Mouse (Mus musculus): ENCODE results near the gene Atxn7l3.

Atxn7l3 gene

DNA sequence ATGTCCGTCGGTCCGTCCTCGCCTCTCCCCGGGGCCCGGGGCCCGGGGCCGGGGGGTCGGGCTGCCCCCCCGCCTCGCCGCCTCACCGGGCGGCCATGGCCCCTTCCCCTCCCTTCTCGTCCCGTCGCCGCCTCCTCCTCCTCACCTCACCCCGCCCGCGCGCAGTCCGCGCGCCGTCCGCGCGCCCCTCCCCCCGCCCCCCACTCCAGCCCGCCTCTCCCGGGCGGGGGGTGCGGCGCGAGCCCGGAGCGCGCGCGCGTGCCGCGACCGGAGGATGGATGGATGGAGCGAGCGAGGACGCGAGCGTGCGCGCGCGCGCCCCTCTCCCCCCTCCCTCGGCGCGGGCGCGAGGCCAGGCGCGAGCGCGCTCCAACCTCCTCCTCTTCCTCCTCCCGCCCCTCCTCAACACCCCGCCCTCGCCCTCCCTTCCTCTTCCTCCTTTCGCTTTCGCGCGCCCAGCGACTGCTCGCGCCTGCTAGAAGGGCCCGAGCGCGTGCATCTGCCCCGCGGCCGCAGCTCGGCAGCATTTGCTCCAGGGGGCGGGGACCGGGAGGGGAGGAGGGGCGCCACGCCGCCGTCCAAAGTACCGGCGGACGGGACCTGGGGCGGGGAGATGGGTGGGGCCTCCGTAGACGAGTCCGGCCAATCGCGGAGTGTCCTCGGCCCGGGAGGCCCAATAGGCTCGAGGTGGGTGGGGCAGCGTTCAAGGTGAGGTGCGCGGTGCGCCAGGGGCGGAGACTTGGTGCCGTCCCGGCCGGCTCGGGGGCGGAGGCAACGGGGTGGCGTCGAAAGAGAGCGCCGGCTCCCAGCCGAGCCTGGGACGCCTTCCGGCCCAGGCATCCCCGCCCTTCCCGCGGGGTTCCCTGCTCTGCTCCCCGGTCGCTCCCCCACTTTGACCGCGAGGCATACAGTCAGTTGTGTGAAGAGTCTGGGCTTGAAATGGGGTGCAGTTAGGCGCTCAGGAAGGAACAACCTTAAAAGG is at the start of gene Atxn7l3:
Gene Atxn7l3, minus strand, starts transcription at position 141 of the 982 bp plus-strand sequence.
- peak; percentile 85 for DNase-seq (ENCODE audit: extremely low spot score, low read depth, low spot score)

GRCm38 (mm10) chr11:102344458-102344857 is 48.0 kb upstream of the Atxn7l3 start:
- DNase-seq (ENCODE audit: extremely low spot score, low read depth, low spot score): no peak

GRCm38 (mm10) chr11:102342742-102343141 is 46.3 kb upstream of the Atxn7l3 start:
- no peak for DNase-seq (ENCODE audit: extremely low spot score, low read depth, low spot score)

DNA sequence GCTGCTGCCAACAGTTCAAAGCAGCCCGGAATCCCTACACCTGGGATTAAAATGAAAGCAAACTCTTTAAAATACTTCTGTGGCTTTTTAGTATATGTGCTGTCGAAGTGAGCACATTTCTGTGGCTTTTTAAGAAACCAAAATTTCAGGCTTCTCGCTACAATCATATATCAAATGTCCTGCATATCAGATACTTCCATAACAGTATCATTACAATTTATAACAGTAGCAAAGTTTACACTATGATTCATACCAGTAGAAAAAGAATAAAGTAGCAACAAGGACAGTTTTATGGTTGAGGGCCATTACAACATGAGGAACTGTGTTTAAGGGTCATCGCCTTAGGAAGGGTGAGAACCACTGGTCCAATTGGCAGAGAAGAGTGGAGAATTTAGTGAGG is 44.7 kb upstream of the Atxn7l3 start:
- no peak for DNase-seq (ENCODE audit: extremely low spot score, low read depth, low spot score)

- no peak for DNase-seq (ENCODE audit: extremely low spot score, low read depth, low spot score)
Observed at GRCm38 (mm10) chr11:102339624-102340023, 43.2 kb upstream of the Atxn7l3 start.

- DNase-seq (ENCODE audit: extremely low spot score, low read depth, low spot score): no peak
Observed at GRCm38 (mm10) chr11:102339195-102339594, 42.8 kb upstream of the Atxn7l3 start.

GRCm38 (mm10) chr11:102338561-102338960 is 42.1 kb upstream of the Atxn7l3 start:
- no peak for DNase-seq (ENCODE audit: extremely low spot score, low read depth, low spot score)

GRCm38 (mm10) chr11:102337921-102338320 is 41.5 kb upstream of the Atxn7l3 start:
- DNase-seq (ENCODE audit: extremely low spot score, low read depth, low spot score): no peak

DNA sequence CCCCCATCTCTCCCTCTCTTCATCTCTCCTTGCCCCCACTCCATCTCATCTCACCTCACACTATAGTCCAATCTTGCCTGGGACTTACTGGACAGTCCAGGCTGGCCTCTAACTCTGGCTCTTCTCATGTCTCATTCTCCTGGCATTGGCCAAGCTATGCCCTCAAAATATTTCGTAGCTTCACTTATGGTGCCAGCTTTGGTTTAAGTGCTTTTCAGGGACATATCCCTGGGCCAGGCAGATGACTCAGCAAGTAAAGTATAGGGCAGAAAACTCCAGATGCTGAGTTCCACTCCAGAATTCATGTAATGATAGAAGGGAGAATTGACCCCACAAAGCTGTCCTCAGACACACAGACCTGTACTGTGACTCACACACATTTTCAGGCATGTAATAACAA is 39.8 kb upstream of the Atxn7l3 start:
- no peak for DNase-seq (ENCODE audit: extremely low spot score, low read depth, low spot score)

DNA sequence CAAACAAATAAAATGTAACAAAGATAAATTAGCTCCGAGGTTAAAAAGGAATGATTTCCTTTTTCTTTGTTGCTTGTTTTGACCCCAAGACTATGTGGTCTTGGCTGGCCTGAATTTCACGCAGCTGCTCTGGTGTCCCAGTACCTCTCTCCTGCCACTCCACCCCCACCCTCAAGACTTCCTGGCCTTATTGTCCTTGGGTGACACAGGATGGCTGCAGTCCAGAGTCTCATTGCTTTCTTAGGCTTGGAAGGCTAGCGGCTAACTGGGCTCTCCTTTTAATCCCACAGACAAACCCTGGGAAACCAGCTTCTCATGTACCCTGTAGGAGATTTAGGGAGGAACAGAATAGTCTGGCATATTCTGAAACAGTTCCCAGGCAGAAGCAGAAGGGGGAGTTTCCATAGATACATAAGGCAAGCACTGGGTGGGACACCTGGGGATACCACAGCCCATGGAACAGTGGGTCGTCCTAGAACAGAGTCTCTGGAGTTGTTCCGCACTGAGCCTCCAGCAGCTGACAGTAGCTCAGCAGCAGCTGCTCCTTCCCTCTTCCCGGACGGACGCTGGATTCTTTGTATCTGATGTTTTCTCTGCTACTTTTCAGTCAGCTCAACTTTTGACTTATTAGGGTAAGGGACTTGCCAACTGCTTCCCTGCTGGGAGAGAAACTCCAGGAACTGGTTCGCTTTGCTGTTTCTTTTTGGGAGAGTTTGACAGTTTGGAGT is 38.7 kb upstream of the Atxn7l3 start:
- DNase-seq (ENCODE audit: extremely low spot score, low read depth, low spot score): no peak

- DNase-seq (ENCODE audit: extremely low spot score, low read depth, low spot score): no peak
Observed at GRCm38 (mm10) chr11:102334010-102334409, 37.6 kb upstream of the Atxn7l3 start.

DNA sequence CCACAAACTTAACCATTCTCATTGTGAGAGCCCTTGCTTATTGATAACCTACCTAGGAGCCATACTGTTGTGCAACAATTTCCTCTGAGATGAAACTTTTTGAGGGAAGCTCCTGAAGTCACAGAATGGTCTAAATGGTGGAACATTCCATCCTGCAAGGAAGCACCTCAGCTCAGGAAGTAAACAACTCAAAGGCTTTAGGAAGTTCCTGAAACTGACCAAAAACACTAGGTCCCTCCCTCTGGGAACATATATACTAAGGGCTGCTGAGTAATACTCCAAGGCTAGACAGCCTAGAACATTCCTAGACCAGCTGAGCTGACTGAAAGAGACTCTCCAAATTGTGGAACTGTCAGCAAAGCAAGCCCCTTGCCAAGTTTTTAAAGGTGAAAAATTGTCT is 36.6 kb upstream of the Atxn7l3 start:
- no peak for DNase-seq (ENCODE audit: extremely low spot score, low read depth, low spot score)

DNA sequence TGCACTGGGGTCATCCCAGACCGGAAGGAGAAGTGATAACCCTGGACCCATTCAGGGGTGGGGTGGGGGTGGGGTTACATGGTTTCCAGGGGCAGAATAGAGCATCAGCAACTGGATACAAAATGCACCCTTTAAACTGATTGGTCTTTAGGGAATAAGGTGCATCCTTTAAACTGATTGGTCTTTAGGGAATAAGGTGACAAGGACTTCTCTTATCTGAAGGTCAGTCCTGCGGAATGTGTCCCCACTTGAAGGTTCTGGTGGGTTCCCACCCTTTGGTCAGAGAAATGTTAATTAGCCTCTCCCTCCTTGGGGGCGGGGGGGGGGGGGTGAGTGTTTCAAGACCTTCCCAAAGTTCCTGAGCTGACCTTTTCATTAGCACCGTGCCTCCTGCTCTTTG is 35.4 kb upstream of the Atxn7l3 start:
- DNase-seq (ENCODE audit: extremely low spot score, low read depth, low spot score): no peak

GRCm38 (mm10) chr11:102330039-102330438 is 33.6 kb upstream of the Atxn7l3 start:
- DNase-seq (ENCODE audit: extremely low spot score, low read depth, low spot score): no peak

GRCm38 (mm10) chr11:102329518-102329917 is 33.1 kb upstream of the Atxn7l3 start:
- DNase-seq (ENCODE audit: extremely low spot score, low read depth, low spot score): no peak

- DNase-seq (ENCODE audit: extremely low spot score, low read depth, low spot score): no peak
Observed at GRCm38 (mm10) chr11:102327839-102328238, 31.4 kb upstream of the Atxn7l3 start.

- no peak for DNase-seq (ENCODE audit: extremely low spot score, low read depth, low spot score)
Observed at GRCm38 (mm10) chr11:102327250-102327649, 30.8 kb upstream of the Atxn7l3 start.

GRCm38 (mm10) chr11:102323516-102323915 is 27.1 kb upstream of the Atxn7l3 start:
- DNase-seq (ENCODE audit: extremely low spot score, low read depth, low spot score): no peak

DNA sequence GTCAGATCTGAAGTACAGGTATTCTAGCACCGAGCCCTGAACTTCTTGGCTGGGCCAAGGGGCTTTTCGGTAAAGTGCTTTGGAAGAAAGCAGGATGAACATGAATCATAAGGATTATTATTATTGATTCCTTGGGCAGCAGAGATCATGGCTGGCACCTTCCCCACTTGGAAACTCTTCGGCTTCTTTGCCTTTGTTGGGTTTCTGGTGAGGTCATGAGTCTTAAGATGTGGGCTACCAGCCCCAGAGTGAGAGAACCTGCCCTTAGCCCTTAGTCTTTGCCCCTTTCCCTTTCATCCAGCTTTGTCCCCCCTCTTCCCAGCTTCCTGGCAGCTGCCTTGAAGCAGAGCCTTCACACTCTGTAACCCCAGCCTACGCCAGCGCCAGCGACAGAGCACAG is 25.5 kb upstream of the Atxn7l3 start:
- no peak for DNase-seq (ENCODE audit: extremely low spot score, low read depth, low spot score)

GRCm38 (mm10) chr11:102320686-102321005 is 24.2 kb upstream of the Atxn7l3 start:
- DNase-seq (ENCODE audit: extremely low spot score, low read depth, low spot score): no peak

DNA sequence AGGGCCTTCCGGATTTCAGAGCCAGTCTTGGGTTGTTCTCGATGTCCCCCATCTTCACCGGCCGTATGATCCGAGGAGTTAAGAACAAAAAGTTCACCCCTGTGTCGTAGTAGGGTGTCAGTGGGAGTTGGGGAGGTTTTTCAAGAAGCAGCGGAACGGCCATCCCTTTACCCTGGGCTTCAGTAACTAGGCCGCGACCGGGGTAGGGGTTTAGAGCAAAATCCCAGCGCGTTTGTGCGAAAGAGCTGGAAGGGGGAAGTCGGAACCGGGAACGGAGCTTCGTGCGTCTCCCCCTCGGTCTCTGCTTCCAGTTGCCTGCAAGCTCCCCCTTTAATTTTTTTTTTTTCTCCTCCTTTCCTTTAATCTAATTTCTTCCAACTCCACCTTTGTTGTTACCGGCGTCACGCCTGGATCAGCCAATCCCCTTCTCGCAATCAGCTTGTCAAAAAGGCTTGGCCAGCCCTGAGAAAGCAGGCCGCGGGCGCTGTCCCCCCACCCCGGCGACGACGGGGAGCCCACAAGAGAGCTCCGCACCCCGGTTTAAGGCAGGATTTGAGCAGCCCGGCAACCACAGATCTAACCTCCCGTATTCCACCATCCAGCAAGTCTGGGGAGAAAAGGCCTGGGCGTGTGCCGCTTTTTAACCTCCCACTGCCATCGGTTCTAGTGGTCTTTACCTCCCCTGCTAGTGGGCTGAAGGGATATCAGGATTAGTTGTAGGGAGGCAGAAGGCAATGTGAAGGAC is 23.7 kb upstream of the Atxn7l3 start:
- DNase-seq (ENCODE audit: extremely low spot score, low read depth, low spot score): no peak
